Mouse (Mus musculus) lung, postnatal 0 days (tissue): ENCODE results near the gene Decr2.

Source experiments
- CTCF ChIP-seq: IDR thresholded peaks from 2 replicates; pipeline ENCODE4 v1.5.1; 2016; ENCODE audit warnings: antibody characterized with exemption, mild to moderate bottlenecking
- EP300 ChIP-seq: IDR thresholded peaks from 2 replicates; pipeline ENCODE4 v1.6.1; 2016; ENCODE audit warnings: antibody characterized with exemption, mild to moderate bottlenecking, control low read depth

DNA sequence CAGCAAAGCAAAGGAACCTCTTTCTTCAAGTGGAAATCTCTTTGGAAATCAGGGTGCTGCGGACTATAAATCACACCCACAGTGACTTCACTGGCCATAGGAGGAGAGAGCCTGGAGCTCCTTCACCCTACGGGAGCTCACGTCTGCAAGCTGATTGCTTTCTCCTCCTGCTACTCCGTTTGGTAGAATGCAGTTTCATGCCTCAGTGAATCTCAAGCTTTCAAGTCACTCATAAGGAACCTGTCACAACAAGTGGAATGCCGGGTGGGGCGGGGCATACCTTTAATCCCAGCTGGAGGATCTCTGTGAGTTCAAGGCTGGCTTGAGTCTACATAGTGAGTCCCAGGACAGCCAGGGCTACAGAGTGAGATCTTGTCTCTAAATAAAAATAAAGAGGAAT is 35.0 kb downstream of the Decr2 start:
- TF ChIP-seq EP300 (no peak), CTCF (no peak)
